Mouse (Mus musculus) left cerebral cortex, postnatal 36 days (tissue): Measurements from ENCODE around the gene Prex1. TPM values are rescaled to one million over a fixed set of nuclear protein-coding genes. Genes with fewer than 3 reads are reported as not detected.
A peak's percentile ranks its signal among the peaks of the same experiment; 100 is the strongest.

ENCODE experiments used
- DNase-seq, 2 experiments: peaks; one replicate each; pipeline ENCODE4 v3.0.0; 2021 to 2022; ENCODE audit warnings: low spot score in 2 of 2, mixed read lengths in 1 of 2
- intact Hi-C: fragments of 180-260 bp; cut with DNase I; formaldehyde crosslinking; loops from one replicate; pipeline ENCODE4 v1.15.1; 2025
- total RNA-seq, 2 experiments: library from RNA; stranded (reverse); gene quantifications; 2 replicates each; pipeline ENCODE4 v1.2.3; 2021

Gene Prex1
- total RNA-seq, 2 experiments from 2014 or later, result 104 to 114 TPM

DNA sequence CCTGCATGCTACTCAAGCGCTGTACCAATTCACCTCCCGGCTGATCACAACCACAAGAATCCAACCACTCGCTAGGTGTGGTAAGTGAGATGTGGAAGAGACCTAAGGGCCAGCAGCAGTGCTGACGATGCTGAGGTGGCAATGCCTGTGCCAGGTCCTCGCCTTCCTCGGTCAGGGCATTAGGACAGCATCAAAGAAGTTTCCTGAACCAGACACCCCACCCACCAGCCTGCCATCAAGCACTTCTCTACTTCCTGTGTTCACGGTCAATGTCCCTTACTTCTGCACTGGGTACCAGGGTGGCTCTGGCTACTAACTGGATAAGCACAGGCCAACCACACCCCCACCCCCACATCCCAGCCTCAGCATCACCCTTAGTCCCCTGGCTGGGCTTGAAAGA, 91.0 kb downstream of the Prex1 start:
- intact Hi-C loops, result no loop called here

DNA sequence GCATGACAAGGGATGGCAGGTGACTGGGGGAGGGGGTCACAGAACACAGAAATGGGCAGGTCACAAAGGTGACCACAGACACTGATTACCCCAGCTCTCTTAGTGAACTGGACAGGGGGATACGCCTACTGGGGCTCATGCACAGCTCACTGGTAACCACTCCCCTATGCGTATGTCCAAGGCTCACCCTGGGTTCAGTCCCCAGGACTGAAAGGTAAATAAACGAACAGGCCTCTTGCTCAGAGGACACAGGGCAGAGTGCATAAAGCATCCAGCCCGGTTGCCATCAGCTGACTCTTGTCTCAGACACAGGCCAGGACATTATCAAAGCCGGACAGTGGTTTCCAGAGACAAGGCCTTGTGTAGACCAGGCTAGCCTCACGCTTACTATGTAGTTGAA, 91.6 kb downstream of the Prex1 start:
- no peak for DNase-seq
- intact Hi-C loops, result no loop called here

More for the DNA sequence above, 91.0 kb downstream of the Prex1 start:
- DNase-seq, result no peak

DNA sequence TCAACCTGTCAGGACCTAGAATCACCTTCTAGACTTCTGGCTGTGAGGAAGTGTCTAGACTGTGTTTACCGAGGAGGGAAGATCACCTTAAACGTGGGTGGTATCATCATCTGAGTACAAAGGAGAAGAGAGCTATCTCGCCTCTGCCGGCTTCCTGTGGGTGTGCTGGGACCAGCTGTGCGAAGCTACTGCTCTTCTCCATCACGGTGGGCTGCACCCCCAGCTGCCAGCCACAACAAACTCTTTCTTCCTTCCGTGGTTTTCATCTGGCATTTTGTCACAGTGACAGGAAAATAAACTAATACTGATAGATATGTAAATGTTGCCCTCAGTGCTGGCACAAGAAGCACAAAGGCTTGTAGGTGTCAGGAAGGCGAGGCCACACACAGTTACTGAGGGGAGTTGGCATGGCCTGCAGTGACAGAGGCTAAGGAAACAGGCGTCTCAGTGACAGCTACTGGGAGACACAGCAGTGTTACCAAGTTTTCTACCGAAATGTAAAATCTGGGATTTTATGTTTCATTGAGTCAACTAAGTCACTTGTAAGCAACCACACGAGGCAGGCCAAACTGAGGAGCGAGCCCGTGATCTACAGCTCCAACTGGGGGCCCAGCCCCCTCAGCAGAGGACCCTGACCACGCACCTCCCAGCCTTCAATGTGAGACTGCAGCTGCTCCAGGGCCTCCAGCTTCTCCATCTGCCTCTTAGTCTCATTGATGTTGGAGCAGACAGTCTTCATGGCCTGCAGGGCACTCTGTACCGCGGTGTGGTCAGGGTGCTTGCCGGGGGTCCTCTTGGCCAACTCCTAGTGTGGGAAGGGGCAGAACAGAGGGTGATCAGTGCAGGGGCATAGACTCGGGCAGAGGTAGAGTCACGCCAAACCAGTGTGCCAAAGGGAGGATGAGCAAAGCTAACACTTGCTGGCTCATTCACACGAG, 92.8 kb downstream of the Prex1 start:
- no peak for DNase-seq
- intact Hi-C loops, result no loop called here

DNA sequence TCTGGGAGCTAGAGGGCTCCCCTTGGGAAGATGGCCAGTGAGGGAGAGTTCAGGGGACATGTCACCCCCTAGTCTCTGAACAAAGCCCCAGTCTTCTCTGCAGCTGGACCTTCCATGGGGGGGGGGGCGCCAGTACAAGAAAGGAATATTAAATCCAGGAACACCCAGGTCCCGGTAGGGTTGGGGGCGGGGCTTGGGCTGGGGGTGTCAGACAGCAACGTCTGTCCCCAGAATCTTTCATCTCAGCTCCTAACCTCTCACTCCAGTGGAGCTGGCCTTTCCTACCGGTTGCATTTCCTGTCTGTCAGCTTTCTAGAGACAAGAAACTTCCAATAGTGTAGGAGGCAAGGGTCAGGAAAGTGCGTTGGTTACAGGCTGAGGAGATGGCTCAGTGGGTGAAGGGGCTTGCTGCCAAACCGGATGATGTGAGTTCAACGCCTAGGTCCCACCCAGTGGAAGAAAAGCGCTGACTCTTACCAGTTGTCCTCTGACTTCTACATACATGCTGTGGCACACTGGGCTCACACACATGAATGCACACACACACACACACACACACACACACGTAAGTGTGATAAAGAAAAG, 93.6 kb downstream of the Prex1 start:
- intact Hi-C loops, result no loop called here
- no peak for DNase-seq

DNA sequence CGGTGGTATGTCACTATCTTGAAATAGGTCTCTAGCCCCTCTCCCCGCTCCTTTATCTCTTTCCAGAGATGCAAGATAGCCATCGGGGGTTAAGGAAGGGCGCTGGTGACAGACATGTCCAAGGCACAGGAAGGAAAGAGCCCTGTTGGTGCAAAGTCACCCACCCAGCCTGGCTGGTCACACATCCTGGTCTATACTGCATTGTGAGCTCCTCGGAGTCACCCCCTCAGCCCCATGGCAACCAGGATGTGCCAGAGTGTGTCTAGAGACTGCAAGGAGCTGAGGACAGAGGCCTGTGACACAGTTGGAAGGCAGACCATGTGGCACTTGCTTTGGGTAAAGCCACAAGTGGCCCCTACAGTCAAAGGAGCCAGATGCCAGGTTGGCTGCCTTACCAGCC, 94.4 kb downstream of the Prex1 start:
- intact Hi-C loops, result no loop called here
- no peak for DNase-seq

DNA sequence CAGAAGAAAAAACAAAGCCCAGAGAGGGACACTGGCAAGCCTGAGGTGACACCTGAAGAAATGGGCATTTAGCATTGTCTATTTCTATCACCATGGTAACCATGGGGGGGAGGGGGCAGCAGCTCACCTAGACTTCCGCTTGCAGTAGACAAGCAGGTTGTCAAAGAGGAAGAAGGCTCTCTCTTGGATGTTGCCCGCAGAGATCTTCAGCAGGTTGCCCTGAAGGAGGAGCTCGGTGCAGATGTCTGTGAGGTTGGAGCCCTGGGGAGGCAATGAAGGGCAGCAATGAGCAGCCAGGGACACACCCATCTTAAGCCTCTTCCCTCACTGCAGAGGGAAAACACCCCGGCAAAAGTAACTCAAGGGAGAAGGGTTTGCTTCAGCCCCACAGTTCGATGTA, 95.9 kb downstream of the Prex1 start:
- no peak for DNase-seq
- intact Hi-C loops, result no loop called here

DNA sequence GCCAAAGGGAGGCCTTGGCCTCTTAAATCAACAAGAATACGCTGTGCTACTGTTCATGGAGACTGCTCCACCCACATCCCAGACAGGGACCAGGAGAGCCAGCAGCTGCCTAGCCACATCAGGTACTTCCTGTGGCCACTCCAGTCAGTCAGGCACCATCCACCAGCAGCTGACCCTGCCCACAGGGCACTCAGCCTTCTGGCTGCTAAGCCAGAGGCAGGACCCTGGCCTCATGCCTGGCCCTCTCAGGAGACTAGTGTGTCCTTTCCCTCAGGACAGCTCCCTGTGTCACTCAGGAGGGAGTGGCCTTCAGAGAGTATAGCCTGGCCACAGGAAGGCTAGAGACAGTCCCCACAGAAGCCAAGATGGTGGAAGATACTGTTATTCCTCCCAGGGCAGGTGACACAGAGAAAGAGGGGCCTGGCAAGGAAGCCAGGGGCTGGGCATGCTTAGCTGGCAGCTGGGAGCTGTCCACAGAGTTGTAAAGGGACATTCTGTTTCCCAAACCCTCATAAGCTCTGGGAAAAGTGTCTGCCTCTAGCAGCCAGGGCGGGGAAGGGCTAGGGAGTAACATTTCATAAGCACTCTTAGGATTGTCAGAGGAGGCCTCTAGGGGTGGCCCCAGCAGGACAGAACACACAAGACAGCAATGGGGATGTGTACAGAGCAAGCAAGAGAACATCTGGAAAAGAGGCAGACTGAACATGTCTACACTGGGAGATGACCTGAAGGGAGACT, 98.1 kb downstream of the Prex1 start:
- DNase-seq, result no peak
- intact Hi-C loops, result no loop called here

DNA sequence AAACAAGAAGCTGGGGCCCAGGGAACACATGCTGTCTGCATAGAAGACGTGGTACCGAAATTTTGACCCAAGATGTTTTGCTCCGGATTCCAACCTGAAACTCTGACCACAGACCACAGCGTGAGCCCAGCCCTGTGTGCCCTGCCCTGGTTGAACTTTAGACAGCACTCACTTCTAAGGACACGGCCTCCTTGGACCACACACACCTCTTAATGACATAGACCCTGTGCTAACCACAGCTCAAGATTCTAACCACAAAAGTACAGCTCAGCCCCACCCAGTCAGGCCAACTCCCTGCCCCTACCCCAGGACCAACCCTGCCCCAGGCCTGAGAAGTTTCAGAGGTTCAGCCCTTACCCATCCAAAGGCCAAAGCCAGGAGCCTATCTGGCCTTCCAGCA, 103.4 kb downstream of the Prex1 start:
- no peak for DNase-seq
- intact Hi-C loops, result no loop called here

DNA sequence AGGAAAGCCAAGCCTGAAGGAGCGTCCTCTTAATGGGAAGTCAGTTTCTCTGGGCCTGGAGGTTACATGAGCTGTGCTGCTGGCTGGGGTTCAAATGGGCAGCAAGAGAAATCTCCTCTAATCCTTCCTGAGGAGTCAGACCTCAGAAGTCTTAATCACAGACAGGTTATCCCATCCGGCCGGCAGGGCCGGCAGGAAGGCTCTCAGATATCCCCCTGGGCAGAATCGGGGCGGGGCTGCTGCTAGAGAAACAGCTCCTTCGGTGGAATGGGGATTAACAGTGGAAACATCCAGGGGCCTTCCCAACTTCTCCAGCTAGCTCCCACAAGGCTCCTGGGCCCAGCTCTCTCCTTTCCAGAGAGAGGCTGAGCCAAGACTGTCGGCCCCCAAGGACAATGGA, 105.1 kb downstream of the Prex1 start:
- DNase-seq, result no peak
- intact Hi-C loops, result no loop called here

DNA sequence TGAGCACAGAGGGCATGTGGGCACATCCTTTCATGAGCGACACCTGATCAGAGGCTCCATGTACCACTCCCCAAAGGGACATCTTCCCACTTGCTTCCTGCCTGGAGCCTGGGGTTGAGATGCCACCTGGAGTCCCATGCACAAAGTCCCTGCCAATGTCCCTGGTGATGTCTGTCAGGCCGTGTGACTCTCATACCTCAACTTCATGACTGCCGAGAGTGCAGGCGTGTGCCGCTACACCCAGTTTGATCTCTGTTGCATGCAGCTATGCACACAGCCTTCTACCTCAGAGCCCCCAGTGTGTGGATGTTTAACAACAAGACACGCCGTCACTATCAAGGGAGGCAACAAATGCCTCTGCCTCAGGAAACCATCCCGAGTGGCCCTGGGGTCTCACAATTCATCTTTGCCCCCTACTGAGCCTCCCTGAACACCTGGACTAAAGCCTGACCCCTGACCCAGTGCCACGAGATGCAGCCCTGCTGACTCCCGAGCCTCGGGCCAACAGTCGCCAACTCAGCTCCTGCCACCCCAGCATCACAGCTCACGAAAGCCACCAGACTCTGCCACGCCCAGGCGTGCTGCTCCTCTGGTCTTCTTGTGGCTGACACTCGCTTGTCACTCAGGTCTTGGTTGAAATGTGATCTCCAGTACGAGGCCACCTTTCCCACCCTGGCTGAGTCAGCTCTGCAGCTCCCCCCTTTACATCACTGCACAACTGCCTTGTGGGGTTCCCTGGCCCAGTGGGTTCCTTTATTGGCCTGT, 107.0 kb downstream of the Prex1 start:
- no peak for DNase-seq
- intact Hi-C loops, result no loop called here

DNA sequence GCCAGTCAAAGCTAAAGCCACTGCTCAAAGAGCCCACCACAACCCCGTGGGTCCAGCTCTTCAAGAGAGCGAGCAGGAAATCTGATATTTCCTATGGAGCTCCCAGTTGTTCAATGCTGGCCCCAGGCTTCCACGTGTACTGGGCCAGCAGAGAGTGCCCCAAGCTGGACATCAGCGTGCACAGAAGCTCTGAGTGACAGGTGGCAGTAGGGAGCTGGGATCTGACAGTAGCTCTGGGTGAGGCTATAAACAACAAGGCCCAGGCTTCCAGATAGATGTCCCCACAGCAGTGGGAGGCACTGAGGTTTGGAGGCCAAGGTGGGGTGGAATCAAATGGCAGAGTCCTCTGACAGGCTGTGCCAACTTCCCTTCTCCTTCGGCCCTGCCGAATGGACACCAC, 107.6 kb downstream of the Prex1 start:
- intact Hi-C loops, result no loop called here
- no peak for DNase-seq

DNA sequence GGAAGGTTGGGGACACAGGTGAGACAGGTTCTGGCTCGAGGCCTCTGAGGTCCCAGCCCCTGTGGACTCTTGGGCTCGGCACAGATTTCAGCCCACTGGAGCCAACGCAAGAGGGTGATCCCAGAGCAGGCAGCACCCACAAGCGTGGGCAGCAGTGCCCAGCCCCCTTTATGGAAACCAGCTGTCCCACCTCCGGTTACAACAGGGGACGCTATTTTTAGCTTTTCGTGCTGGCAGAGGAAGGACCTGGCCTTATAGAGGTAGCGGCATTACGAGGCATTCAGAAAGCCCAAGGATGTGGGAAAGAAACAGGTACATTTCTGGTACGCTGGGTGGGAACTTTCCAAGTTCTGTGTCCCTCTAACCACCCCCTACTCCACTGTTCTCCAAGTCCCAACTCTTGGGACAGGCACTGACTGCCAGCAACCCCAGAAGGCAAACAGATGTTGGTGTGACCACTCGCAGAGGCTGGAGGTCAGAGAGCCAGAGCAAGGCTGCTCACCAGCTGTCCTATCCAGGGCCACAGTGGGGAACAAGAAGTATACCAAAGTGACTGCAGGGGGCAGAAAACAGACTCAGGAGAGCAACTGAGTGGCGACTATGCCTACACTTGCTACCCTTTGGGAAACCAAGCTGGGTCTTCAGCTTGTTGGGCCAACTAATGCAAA, 108.3 kb downstream of the Prex1 start:
- intact Hi-C loops, result no loop called here
- DNase-seq, result no peak

DNA sequence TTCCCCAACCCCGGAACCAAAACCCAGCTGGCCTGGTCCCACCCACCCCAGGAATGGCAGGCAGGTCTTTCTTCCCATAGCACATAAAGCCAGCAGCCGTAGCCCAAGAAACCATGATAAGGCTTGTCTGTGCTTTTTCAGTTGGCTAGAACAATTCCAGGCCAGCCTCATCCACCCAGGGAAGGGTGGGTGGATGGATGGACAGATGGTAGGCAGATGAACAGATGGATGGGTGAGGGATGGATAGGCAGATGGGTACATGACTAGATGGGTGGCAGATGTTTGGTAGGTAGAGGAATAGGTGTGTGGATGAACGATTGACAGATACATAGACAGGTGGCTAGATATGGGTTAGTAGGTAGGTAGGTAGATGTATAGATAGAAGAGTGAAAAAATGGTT, 110.7 kb downstream of the Prex1 start:
- DNase-seq, result no peak
- intact Hi-C loops, result no loop called here

DNA sequence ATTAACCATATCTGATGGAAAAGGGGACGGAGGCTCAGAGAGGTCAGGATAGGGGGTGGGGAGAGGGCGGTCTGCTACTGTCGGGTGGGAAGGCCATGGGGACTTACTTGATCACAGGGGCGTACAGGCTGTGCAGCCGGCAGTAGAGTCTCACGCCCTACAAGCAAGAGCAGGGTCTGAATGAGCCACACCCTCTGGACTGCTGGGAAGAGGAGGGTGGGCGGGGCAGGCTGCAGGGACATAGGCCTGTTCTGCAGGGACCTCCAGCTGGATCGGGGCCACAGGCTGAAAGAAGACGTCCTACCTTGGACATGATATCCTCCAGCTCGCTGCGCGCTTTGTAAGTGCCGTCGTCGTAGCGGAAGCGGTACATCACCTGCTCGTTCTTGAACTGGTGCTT, 112.2 kb downstream of the Prex1 start:
- DNase-seq, result no peak
- intact Hi-C loops, result no loop called here

DNA sequence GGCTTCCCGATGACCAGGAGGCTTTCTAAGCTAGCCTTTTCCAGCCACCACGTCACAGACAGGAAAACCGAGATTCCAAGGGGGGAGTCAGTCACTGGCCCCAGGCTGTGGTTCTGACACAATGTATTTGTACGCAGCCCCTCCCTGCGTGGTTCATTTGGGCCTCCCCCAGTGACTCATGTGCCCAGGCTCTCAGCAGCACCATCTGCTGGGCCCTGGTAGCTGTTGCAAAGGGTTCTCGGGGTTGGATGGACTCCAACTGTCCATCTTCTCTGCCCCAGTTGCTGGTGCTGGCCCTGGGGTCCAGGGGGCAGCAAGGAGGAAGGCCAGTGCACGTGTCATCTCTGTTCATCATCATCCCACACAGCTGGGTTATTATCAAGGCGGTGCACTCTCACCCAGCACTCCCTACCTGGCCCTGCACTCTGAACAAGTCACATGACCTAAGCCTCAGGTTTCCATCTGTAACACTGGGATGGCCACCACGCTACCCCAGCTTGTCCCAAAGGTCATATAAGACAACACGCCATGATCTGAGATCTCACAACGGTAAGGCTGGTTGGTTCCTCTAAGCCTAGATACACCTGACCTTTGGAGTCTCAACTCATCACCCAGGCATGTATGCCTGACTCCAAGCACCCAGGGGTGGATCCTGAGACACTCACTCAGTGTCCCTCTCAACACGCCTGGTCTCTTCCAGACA, 115.0 kb downstream of the Prex1 start:
- no peak for DNase-seq
- intact Hi-C loops, result loop anchor here (10.0 kb wide), 1 partner anchor 246 kb away; no protein-coding TSS in a partner anchor

DNA sequence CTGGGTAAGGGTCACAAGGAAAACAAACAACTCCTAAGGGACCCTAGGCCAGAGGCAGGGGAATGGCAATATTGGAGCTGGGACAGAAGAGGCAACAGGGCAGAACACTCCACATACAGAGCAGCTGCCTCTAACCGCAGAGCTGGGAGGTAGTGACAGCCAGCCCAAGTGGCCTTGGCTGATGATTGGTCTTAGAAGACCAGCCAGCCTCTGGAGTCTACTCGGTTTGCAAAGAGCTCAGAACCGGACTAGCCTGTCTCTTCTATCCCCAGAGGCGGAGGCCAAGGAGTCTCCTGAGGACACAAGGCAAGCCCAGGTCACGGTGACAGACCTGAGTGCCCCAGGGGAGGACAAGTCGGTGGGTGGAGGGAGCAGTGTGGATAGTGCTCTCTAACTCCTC, 115.9 kb downstream of the Prex1 start:
- no peak for DNase-seq
- intact Hi-C loops, result loop anchor here (10.0 kb wide), 1 partner anchor 247 kb away; no protein-coding TSS in a partner anchor

DNA sequence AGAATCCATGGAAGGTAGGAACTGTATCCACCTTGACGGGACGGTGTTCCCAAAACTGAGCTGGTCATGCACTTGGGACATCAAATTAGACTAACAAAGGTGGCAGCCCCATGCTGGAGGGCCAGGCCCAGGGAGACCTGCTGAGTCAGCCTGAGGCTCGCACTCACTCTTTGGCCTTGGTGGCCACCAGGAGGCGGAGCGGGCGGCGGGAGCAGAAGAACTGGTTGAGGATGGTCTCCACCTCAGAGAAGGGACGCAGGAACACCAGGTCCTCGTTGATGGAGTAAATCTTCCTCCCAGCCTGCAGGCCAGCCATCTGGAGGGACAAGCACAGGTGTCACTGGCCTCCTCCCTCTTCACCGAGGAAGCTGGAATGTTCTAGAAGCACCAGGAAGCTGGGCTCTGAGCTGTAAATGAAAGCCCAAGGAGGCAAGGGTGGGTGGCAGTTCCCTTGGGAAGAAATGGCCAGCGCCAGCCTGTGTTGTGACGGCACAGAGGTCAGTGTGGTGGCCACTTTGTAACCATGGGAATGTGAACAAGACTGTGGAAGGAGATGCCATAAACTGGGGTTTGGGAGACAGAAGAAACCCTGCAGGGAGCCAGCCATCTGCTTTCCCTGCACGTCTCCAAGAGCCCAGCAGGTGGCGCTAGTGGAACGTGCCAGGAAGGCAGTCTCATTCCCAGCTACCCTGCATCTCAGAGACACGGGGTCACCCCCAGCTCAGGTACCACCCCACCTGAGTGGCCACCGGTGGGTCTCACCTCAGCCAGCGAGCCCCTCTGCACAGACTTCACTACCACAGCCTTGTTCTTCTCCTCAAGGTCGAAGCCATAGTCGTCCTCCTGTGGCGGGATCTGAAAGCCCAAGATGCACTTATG, 121.4 kb downstream of the Prex1 start:
- peak; percentile 84 to 85 for DNase-seq
- intact Hi-C loops, result loop anchor here (1.0 to 10.0 kb wide), 3 partner anchors 122 to 253 kb away; no protein-coding TSS in a partner anchor

DNA sequence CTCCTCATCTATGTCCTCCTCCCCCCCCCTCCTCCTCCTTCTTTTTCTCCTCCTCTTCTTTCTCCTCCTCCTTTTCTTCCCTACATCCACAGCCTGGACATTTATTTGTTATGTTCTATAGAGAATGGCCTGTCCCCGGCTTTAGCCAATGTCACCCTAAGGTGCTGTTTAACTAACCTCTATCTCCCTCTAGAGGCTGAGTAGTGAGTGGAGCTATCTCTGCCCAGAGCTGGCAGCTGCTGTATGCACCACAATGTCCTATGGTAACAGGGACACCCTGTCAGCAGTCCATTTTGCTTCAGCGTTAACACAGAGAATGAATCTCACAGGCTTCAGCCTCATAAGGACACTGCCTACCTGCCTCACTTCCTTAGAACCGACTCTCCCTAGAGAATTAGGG, 129.1 kb downstream of the Prex1 start:
- intact Hi-C loops, result no loop called here
- no peak for DNase-seq
